Mouse (Mus musculus) lung, postnatal 0 days (tissue): ENCODE measurements at regions not wholly inside any gene's neighbourhood (a gene's known extent, or its start where the extent isn't known, plus 50 kb on each side); places are given as distances from the start of the nearest gene placed in this dataset.

ENCODE experiments used
- ATAC-seq: fragments of 200-750 bp; cut with Nextera tagmentation; 2 replicates; pipeline ENCODE4 v1.8.0; 2017; ENCODE audit warnings: moderate library complexity
- DNase-seq: peaks from one replicate; pipeline ENCODE4 v3.0.0-alpha.2; 2016; ENCODE audit warnings: low spot score
- H3K27ac ChIP-seq: fragments of 300-500 bp; sonication (generic); 2 replicates; pipeline ENCODE4 v1.5.1; 2014; ENCODE audit warnings: antibody characterized with exemption, mild to moderate bottlenecking, low read length, mixed read lengths
- H3K27me3 ChIP-seq: fragments of 300-500 bp; sonication (generic); replicated peaks from 2 replicates; pipeline ENCODE4 v1.6.1; 2014; ENCODE audit warnings: low read length, mixed read lengths; ENCODE audit not compliant: insufficient read depth
- H3K36me3 ChIP-seq: fragments of 300-500 bp; sonication (generic); 2 replicates; pipeline ENCODE4 v1.6.1; 2014; ENCODE audit warnings: low read length, mixed read lengths; ENCODE audit not compliant: insufficient read depth
- H3K4me1 ChIP-seq: fragments of 300-500 bp; sonication (generic); 2 replicates; pipeline ENCODE4 v1.6.1; 2014; ENCODE audit warnings: antibody characterized with exemption, low read depth, low read length, mixed read lengths; ENCODE audit not compliant: insufficient read depth
- H3K4me2 ChIP-seq: fragments of 300-500 bp; sonication (generic); replicated peaks from 2 replicates; pipeline ENCODE4 v1.6.1; 2014; ENCODE audit warnings: low read depth, mild to moderate bottlenecking, low read length, moderate library complexity, mixed read lengths
- H3K4me3 ChIP-seq: fragments of 300-500 bp; sonication (generic); 2 replicates; pipeline ENCODE4 v1.5.1; 2014; ENCODE audit warnings: low read depth, low read length
- H3K9ac ChIP-seq: fragments of 300-500 bp; sonication (generic); replicated peaks from 2 replicates; pipeline ENCODE4 v1.6.1; 2014; ENCODE audit warnings: low read depth, mild to moderate bottlenecking
- H3K9me3 ChIP-seq: fragments of 300-500 bp; sonication (generic); 2 replicates; pipeline ENCODE4 v1.6.1; 2016; ENCODE audit warnings: low read length, mixed read lengths
- CTCF ChIP-seq: IDR thresholded peaks from 2 replicates; pipeline ENCODE4 v1.5.1; 2016; ENCODE audit warnings: antibody characterized with exemption, mild to moderate bottlenecking
- EP300 ChIP-seq: IDR thresholded peaks from 2 replicates; pipeline ENCODE4 v1.6.1; 2016; ENCODE audit warnings: antibody characterized with exemption, mild to moderate bottlenecking, control low read depth
- WGBS: fragments of 180-500 bp; shearing (Covaris S2); extraction: QIAGEN DNeasy Blood & Tissue Kit; methylation state at CpG from one replicate; pipeline ENCODE4 v1.1.7; 2014; 5-methylcytosine and 5-hydroxymethylcytosine counted together

GRCm38 (mm10) chr11:42754481-42755272 is 280.9 kb upstream of the Gm9972 start:
- Histone ChIP-seq H3K36me3 (no peaks in the 10 kb centered on the region), H3K27ac (no peak overlapping the region), H3K4me2 (no peak overlapping the region), H3K27me3 (no peaks in the 10 kb centered on the region), H3K4me3 (no peak overlapping the region), H3K9me3 (no peaks in the 10 kb centered on the region), H3K4me1 (no peaks in the 10 kb centered on the region), H3K9ac (no peak overlapping the region)
- 58% methylated on average over 6 of the region's 6 CpGs for WGBS
- DNase-seq (no peak), ATAC-seq (no peak)
- no peak for TF ChIP-seq CTCF
- TF ChIP-seq EP300: no peak

- 46% methylated on average over 4 of the region's 4 CpGs for WGBS
- Histone ChIP-seq H3K9me3 (no peaks in the 10 kb centered on the region), H3K9ac (no peak overlapping the region), H3K4me1 (no peaks in the 10 kb centered on the region), H3K4me2 (no peak overlapping the region), H3K4me3 (no peak overlapping the region), H3K27ac (no peak overlapping the region), H3K27me3 (no peaks in the 10 kb centered on the region), H3K36me3 (no peaks in the 10 kb centered on the region)
- no peak for DNase-seq
- TF ChIP-seq CTCF (no peak), EP300 (no peak)
- ATAC-seq: no peak
These were observed 280.1 kb upstream of the Gm9972 start for GRCm38 (mm10) chr11:42755415-42755814.

GRCm38 (mm10) chr11:42765213-42765612 is 270.3 kb upstream of the Gm9972 start:
- Histone ChIP-seq H3K27me3 (no peaks in the 10 kb centered on the region), H3K9me3 (no peaks in the 10 kb centered on the region), H3K27ac (no peak overlapping the region), H3K36me3 (no peaks in the 10 kb centered on the region), H3K4me2 (no peak overlapping the region), H3K4me1 (no peaks in the 10 kb centered on the region), H3K9ac (no peak overlapping the region), H3K4me3 (no peak overlapping the region)
- no peak for ATAC-seq
- no peak for DNase-seq
- TF ChIP-seq EP300: no peak
- TF ChIP-seq CTCF: no peak

- no peak for ATAC-seq
- 63% methylated on average over 4 of the region's 4 CpGs for WGBS
- TF ChIP-seq CTCF: no peak
- TF ChIP-seq EP300: no peak
These were observed 260.4 kb upstream of the Gm9972 start for GRCm38 (mm10) chr11:42775074-42775676.

GRCm38 (mm10) chr11:42811487-42811886 is 224.1 kb upstream of the Gm9972 start:
- H3K4me3 ChIP-seq: no peak overlapping the region
- H3K9ac ChIP-seq: no peak overlapping the region
- H3K4me1 ChIP-seq: no peaks in the 10 kb centered on the region
- no peaks in the 10 kb centered on the region for H3K9me3 ChIP-seq
- no peaks in the 10 kb centered on the region for H3K36me3 ChIP-seq
- no peaks in the 10 kb centered on the region for H3K27me3 ChIP-seq
- no peak for TF ChIP-seq EP300
- no peak for TF ChIP-seq CTCF
- 58% methylated on average over 1 of the region's 1 CpGs for WGBS
- ATAC-seq (no peak), DNase-seq (no peak)
- no peak overlapping the region for H3K4me2 ChIP-seq
- H3K27ac ChIP-seq: no peak overlapping the region

More at GRCm38 (mm10) chr11:42775074-42775676, 260.4 kb upstream of the Gm9972 start:
- no peak overlapping the region for H3K27ac ChIP-seq
- DNase-seq: no peak
- H3K36me3 ChIP-seq: no peaks in the 10 kb centered on the region
- no peak overlapping the region for H3K4me3 ChIP-seq
- H3K9ac ChIP-seq: no peak overlapping the region
- H3K27me3 ChIP-seq: no peaks in the 10 kb centered on the region
- no peaks in the 10 kb centered on the region for H3K4me1 ChIP-seq
- no peaks in the 10 kb centered on the region for H3K9me3 ChIP-seq
- no peak overlapping the region for H3K4me2 ChIP-seq

GRCm38 (mm10) chr11:42815753-42816152 is 219.8 kb upstream of the Gm9972 start:
- no peak for DNase-seq
- Histone ChIP-seq H3K27me3 (no peaks in the 10 kb centered on the region), H3K4me1 (no peaks in the 10 kb centered on the region), H3K4me2 (no peak overlapping the region), H3K27ac (no peak overlapping the region), H3K9me3 (no peaks in the 10 kb centered on the region), H3K36me3 (no peaks in the 10 kb centered on the region), H3K9ac (no peak overlapping the region), H3K4me3 (no peak overlapping the region)
- TF ChIP-seq EP300 (no peak), CTCF (no peak)
- no peak for ATAC-seq
- 73% methylated on average over 2 of the region's 2 CpGs for WGBS
